8 mouse cellular contexts compared by ENCODE assay signal in genomic region chr7:127021563-127022527, GRCm38 (mm10). TPM values are rescaled to one million over a fixed set of nuclear protein-coding genes. Genes with fewer than 3 reads are reported as not detected.
DNase-seq lines count a peak whose midpoint lies in the region; ATAC-seq lines count a peak whose summit lies in the region.

No protein-coding gene starts in this region.

- H3K27ac ChIP-seq in heart, embryonic 11.5 days (ENCODE audit: low read depth, low read length): no peak overlapping the region; the same call in none of the 2 replicates
- H3K27ac ChIP-seq in forebrain, embryonic 15.5 days (replicated peaks): peak overlapping the region; percentile 90
- H3K27ac ChIP-seq in liver, embryonic 16.5 days (ENCODE audit: low read length): no peak overlapping the region

- H3K4me2 ChIP-seq in heart, embryonic 11.5 days: peak overlapping the region; percentile 77
- H3K4me2 ChIP-seq in forebrain, embryonic 15.5 days (replicated peaks): peak overlapping the region; percentile 87
- peak overlapping the region; percentile 66 for H3K4me2 ChIP-seq in liver, embryonic 16.5 days (ENCODE audit: low read depth, low read length)

- no peak for DNase-seq in heart, postnatal 10 days
- peak; percentile 54 for DNase-seq in ES-CJ7 (ENCODE audit: low read depth, low spot score)
- DNase-seq in urinary bladder, postnatal 36 days (ENCODE audit: low spot score in 2 of 2): no peak
- DNase-seq in spleen, postnatal 36 days (ENCODE audit: low spot score in 2 of 2): no peak

- peak overlapping the region; percentile 45 for H3K4me3 ChIP-seq in heart, embryonic 11.5 days (ENCODE audit: low read depth, low read length)
- peak overlapping the region; percentile 96 for H3K4me3 ChIP-seq in forebrain, embryonic 15.5 days
- no peak overlapping the region for H3K4me3 ChIP-seq in liver, embryonic 16.5 days (ENCODE audit: low read depth, low read length)

- no peaks in the 10 kb centered on the region for H3K9me3 ChIP-seq in heart, embryonic 11.5 days (replicated peaks; ENCODE audit: control insufficient read depth, low read length)
- no peaks in the 10 kb centered on the region for H3K9me3 ChIP-seq in forebrain, embryonic 15.5 days
- no peaks in the 10 kb centered on the region for H3K9me3 ChIP-seq in liver, embryonic 16.5 days (replicated peaks; ENCODE audit: control insufficient read depth, low read length)

- peaks cover 17% of the 10 kb centered on the region for H3K36me3 ChIP-seq in heart, embryonic 11.5 days (ENCODE audit: control insufficient read depth, insufficient read depth, low read length)
- peaks cover 25% of the 10 kb centered on the region for H3K36me3 ChIP-seq in forebrain, embryonic 15.5 days
- peaks cover 19% of the 10 kb centered on the region for H3K36me3 ChIP-seq in liver, embryonic 16.5 days (ENCODE audit: control insufficient read depth, insufficient read depth)

- 44% methylated on average over 5 of the region's 5 CpGs for WGBS in heart, embryonic 11.5 days (ENCODE audit: insufficient replicate concordance)
- 42% methylated on average over 5 of the region's 5 CpGs for WGBS in forebrain, embryonic 15.5 days
- WGBS in liver, embryonic 16.5 days (ENCODE audit: insufficient replicate concordance): 38% methylated on average over 5 of the region's 5 CpGs

- no peaks in the 10 kb centered on the region for H3K27me3 ChIP-seq in heart, embryonic 11.5 days (ENCODE audit: control insufficient read depth, insufficient read depth, low read length)
- H3K27me3 ChIP-seq in forebrain, embryonic 15.5 days: no peaks in the 10 kb centered on the region
- H3K27me3 ChIP-seq in liver, embryonic 16.5 days (ENCODE audit: control insufficient read depth, insufficient read depth, low read depth, low read length): no peaks in the 10 kb centered on the region

- ATAC-seq in heart, embryonic 11.5 days (replicated peaks; ENCODE audit: insufficient number of reproducible peaks, low FRiP score, low TSS enrichment): no peak
- ATAC-seq in forebrain, embryonic 15.5 days (replicated peaks): no peak
- no peak for ATAC-seq in liver, embryonic 16.5 days (ENCODE audit: low read depth)
- no peak for ATAC-seq in cerebellum, adult (ENCODE audit: insufficient number of reproducible peaks, low FRiP score, low TSS enrichment)

- intact Hi-C loops in heart, postnatal 10 days (cut with DNase I): no loop called here

- H3K9ac ChIP-seq in heart, embryonic 11.5 days (ENCODE audit: low read depth, low read length): peak overlapping the region; percentile 72
- H3K9ac ChIP-seq in forebrain, embryonic 15.5 days (replicated peaks): peak overlapping the region; percentile 86
- H3K9ac ChIP-seq in liver, embryonic 16.5 days (ENCODE audit: low read depth, low read length): peak overlapping the region; percentile 50; the same call in 1 of the 2 replicates

- H3K4me1 ChIP-seq in heart, embryonic 11.5 days (ENCODE audit: control insufficient read depth, insufficient read depth, low read length): peaks cover 44% of the 10 kb centered on the region
- peaks cover 78% of the 10 kb centered on the region for H3K4me1 ChIP-seq in forebrain, embryonic 15.5 days
- H3K4me1 ChIP-seq in liver, embryonic 16.5 days (ENCODE audit: control insufficient read depth, low read depth, low read length): peaks cover 54% of the 10 kb centered on the region

RNA-seq across cellular contexts. Expression of gene Prrt2, which starts 0.8 kb away (rescaled TPM):
- 4.5 and 5.0 TPM in 2 replicates for polyA plus RNA-seq in heart, embryonic 11.5 days (2014; fragmentation: Nextera tagmentation; extraction: Ambion mirVana)
- 1 to 10 TPM; 1.0 to 2.3 TPM for total RNA-seq in heart, postnatal 10 days (2021)
- 18.0 and 19.8 TPM in 2 replicates for polyA plus RNA-seq in forebrain, embryonic 15.5 days (2015; fragmentation: Nextera tagmentation; extraction: Ambion mirVana)
- polyA plus RNA-seq in liver, embryonic 16.5 days (2015; fragmentation: Nextera tagmentation; extraction: Ambion mirVana): 0.24 and 0.67 TPM in 2 replicates

RNA-seq across cellular contexts. Expression of gene Gm42742, which starts 0.9 kb away (rescaled TPM):
- polyA plus RNA-seq in heart, embryonic 11.5 days (2014; fragmentation: Nextera tagmentation; extraction: Ambion mirVana): 36.6 and 40.9 TPM in 2 replicates
- 10 to 100 TPM; 19.0 to 27.2 TPM for total RNA-seq in heart, postnatal 10 days (2021)
- 67.9 and 75.6 TPM in 2 replicates for polyA plus RNA-seq in forebrain, embryonic 15.5 days (2015; fragmentation: Nextera tagmentation; extraction: Ambion mirVana)
- polyA plus RNA-seq in liver, embryonic 16.5 days (2015; fragmentation: Nextera tagmentation; extraction: Ambion mirVana): 10.7 and 17.7 TPM in 2 replicates

RNA-seq across cellular contexts. Expression of gene Pagr1a, which starts 4.7 kb away (rescaled TPM):
- 50.9 and 53.2 TPM in 2 replicates for polyA plus RNA-seq in heart, embryonic 11.5 days (2014; fragmentation: Nextera tagmentation; extraction: Ambion mirVana)
- total RNA-seq in heart, postnatal 10 days (2021): 10 to 100 TPM in 1 of 2 experiments, 1 to 10 TPM in 1; 6.4 to 19.6 TPM
- polyA plus RNA-seq in forebrain, embryonic 15.5 days (2015; fragmentation: Nextera tagmentation; extraction: Ambion mirVana): 32.2 and 40.4 TPM in 2 replicates
- 17.2 and 24.3 TPM in 2 replicates for polyA plus RNA-seq in liver, embryonic 16.5 days (2015; fragmentation: Nextera tagmentation; extraction: Ambion mirVana)

RNA-seq across cellular contexts. Expression of gene Maz, which starts 5.0 kb away (rescaled TPM):
- 38.6 and 44.1 TPM in 2 replicates for polyA plus RNA-seq in heart, embryonic 11.5 days (2014; fragmentation: Nextera tagmentation; extraction: Ambion mirVana)
- 100 to 1,000 TPM; 106 to 113 TPM for total RNA-seq in heart, postnatal 10 days (2021)
- 79.3 and 84.0 TPM in 2 replicates for polyA plus RNA-seq in forebrain, embryonic 15.5 days (2015; fragmentation: Nextera tagmentation; extraction: Ambion mirVana)
- 19.5 and 20.9 TPM in 2 replicates for polyA plus RNA-seq in liver, embryonic 16.5 days (2015; fragmentation: Nextera tagmentation; extraction: Ambion mirVana)

RNA-seq across cellular contexts. Expression of gene Pagr1b, which starts 5.6 kb away (rescaled TPM):
- not detected in 2 replicates for polyA plus RNA-seq in heart, embryonic 11.5 days (2014; fragmentation: Nextera tagmentation; extraction: Ambion mirVana)
- total RNA-seq in heart, postnatal 10 days (2021): not detected
- not detected in 2 replicates for polyA plus RNA-seq in forebrain, embryonic 15.5 days (2015; fragmentation: Nextera tagmentation; extraction: Ambion mirVana)
- not detected in 2 replicates for polyA plus RNA-seq in liver, embryonic 16.5 days (2015; fragmentation: Nextera tagmentation; extraction: Ambion mirVana)
